Mouse (Mus musculus): ENCODE data around the gene Actr8. TPM values are rescaled to one million over a fixed set of nuclear protein-coding genes. Genes with fewer than 3 reads are reported as not detected.

Actr8 gene
- polyA plus RNA-seq, 1 experiment from 2014 or later: 54.1 TPM

DNA sequence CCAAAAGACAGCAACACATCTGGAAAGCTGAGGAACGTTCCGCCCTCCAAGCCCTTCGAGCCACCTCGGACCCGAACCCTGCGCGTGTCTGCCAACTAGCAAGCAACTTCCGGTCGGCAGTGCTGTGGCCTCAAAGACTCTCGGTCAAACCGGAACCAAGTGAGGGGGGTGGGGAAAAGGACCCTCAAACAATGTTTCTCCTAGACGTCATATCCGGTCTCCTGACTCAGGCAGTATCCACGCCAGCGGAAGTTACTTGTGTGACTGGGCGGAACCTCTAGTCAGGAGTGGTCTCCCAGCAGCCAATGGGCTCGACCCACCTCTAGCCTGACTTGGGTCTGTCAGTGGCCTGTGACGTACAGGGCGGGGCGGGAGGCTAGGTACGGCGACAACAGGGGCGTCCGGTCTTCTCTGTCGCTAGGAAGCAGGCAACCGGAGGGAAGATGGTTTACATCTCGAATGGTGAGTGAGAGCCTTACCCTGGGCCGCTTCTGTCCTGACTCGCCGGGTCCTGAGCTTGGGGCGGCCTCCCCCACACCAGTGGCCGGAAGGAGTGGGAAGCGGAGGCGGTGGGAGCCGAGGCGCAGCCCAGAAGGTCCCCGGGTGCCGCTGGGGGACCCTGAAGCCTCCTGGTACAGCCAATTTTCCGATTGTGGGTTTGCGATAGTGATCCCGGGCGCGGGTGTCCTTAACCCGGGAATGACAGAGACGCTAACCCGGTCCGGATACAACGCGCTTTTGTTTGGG, 9.9 kb upstream of the Actr8 start, which contains the start of gene Selenok:
Gene Selenok (plus strand): TSS at position 234 of the 747 bp plus-strand sequence.
- Histone ChIP-seq H3K27me3 (no peaks in the 10 kb centered on the region), H3K4me1 (peaks cover 13% of the 10 kb centered on the region), H3K9ac (peak within 1 kb of the TSS; percentile 77), H3K4me2 (peak within 1 kb of the TSS; percentile 72), H3K36me3 (peaks cover 31% of the 10 kb centered on the region), H3K4me3 (peak within 1 kb of the TSS; percentile 87), H3K27ac (peak within 1 kb of the TSS; percentile 87), H3K9me3 (no peaks in the 10 kb centered on the region)
- ATAC-seq (ENCODE audit: insufficient number of reproducible peaks, low FRiP score, low TSS enrichment, low read depth): peak; percentile 100
- under 1% methylated on average over 49 of the region's 49 CpGs for WGBS

DNA sequence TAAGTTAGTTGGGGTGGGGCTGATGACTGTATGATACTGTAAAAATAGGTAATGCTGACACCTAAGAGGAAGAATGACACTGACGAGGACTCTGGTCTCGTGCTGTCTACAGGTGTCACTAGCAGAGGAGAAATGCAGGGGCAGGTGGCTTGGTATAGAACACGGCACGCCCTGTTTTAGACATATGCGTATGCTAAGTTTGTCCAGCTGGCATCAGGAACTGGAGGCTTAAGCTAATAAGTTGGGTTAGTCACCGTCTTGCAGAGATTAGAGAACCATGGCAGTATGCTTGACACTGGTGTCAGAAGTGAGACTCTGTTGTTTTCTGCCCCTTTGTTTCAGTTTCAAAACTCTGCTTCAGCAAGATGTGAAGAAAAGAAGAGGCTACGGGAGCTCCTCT, 6.7 kb upstream of the Actr8 start:
- H3K27me3 ChIP-seq: no peaks in the 10 kb centered on the region
- peaks cover 48% of the 10 kb centered on the region for H3K36me3 ChIP-seq
- H3K9me3 ChIP-seq: no peaks in the 10 kb centered on the region
- no peak overlapping the region for H3K4me3 ChIP-seq
- ATAC-seq (ENCODE audit: insufficient number of reproducible peaks, low FRiP score, low TSS enrichment, low read depth): no peak
- H3K9ac ChIP-seq: no peak overlapping the region
- H3K4me1 ChIP-seq: peaks cover 13% of the 10 kb centered on the region
- H3K27ac ChIP-seq: no peak overlapping the region
- 91% methylated on average over 7 of the region's 7 CpGs for WGBS
- no peak overlapping the region for H3K4me2 ChIP-seq

DNA sequence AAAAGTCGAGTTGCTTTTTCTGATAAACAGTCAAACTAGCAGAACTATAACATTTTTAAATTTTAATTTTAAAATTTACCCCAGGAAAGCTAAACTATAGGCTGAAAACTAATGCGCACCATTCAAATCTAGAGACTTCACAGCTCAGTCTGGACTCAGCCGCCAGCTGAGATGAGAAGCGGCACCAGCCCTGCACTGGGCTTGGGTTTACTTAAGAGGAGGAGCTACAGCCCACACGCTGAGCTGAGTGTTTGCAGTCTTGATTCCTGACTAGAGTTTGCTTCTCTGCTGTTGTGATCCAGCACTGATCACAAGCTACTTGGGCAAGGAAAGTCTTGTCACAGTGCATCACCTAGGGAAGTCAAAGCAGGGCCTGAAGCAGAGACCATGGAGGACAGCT, 6.1 kb upstream of the Actr8 start:
- Histone ChIP-seq H3K9me3 (no peaks in the 10 kb centered on the region), H3K27ac (no peak overlapping the region), H3K36me3 (peaks cover 51% of the 10 kb centered on the region), H3K4me3 (no peak overlapping the region), H3K4me2 (no peak overlapping the region), H3K4me1 (peaks cover 13% of the 10 kb centered on the region), H3K27me3 (no peaks in the 10 kb centered on the region), H3K9ac (no peak overlapping the region)
- ATAC-seq (ENCODE audit: insufficient number of reproducible peaks, low FRiP score, low TSS enrichment, low read depth): no peak
- 83% methylated on average over 5 of the region's 5 CpGs for WGBS

DNA sequence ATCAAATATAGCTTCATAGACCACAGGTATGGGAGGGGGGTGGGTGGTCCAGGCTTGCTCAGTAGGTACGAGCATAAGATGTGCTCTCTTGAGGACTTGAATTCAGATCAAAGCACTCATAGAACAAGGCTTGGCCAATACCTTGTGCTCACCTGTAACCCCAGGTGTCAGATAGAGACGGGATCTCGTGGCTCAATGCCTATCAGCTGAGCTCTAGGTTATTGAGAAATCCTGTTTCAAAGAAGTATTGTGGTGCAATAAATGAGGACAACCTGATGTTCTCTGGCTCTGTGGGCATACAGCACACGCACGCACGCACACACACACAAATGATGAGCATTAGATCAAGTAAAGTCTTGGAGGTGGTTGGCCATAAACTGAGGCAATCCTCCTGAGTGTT, 1.2 kb upstream of the Actr8 start:
- WGBS: 93% methylated on average over 6 of the region's 6 CpGs
- ATAC-seq (ENCODE audit: insufficient number of reproducible peaks, low FRiP score, low TSS enrichment, low read depth): no peak
- H3K27me3 ChIP-seq: no peaks in the 10 kb centered on the region
- peaks cover 53% of the 10 kb centered on the region for H3K36me3 ChIP-seq
- H3K27ac ChIP-seq: no peak overlapping the region
- peaks cover 10% of the 10 kb centered on the region for H3K4me1 ChIP-seq
- H3K4me2 ChIP-seq: no peak overlapping the region
- H3K9me3 ChIP-seq: no peaks in the 10 kb centered on the region
- H3K4me3 ChIP-seq: no peak overlapping the region
- no peak overlapping the region for H3K9ac ChIP-seq

DNA sequence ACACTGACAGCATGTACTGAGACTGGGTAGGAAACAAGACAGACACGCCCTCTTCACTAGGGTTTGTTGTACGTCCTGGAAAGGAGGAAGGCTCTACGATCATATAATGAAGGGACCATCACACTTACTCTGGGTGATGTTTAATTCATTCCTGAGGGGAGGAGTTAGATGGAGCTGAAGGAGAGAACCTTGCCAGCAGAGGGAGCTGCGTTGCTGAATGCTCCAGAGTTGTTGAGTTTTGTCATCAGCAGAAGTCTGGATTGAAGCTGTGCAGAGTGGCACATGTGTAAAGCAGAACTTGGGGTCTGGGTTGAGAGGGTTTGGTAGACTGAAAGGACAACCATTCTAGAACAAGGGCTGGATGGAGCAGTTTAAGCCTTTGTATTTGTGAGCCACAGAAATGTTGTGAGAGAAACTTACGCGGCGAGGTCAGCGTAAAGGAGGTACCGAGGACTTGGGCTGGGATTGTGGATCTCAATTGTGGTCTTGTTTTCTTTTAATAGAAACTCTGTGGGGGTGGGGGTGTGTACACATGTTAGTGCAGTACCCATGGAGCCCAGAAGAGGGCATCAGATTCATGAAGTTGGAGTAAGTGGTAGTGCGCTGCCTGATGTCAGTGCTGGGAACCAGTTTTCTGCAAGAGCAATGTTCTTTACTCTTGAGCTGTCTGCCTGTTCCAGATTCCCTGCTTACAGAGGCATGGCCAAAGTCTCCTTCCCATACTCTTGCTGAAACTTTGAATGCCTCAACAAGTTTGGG, 2.5 kb downstream of the Actr8 start:
- Histone ChIP-seq H3K4me2 (no peak overlapping the region), H3K9me3 (no peaks in the 10 kb centered on the region), H3K4me3 (no peak overlapping the region), H3K4me1 (peaks cover 10% of the 10 kb centered on the region), H3K9ac (no peak overlapping the region), H3K27ac (no peak overlapping the region), H3K36me3 (peaks cover 60% of the 10 kb centered on the region), H3K27me3 (no peaks in the 10 kb centered on the region)
- 96% methylated on average over 10 of the region's 10 CpGs for WGBS
- no peak for ATAC-seq (ENCODE audit: insufficient number of reproducible peaks, low FRiP score, low TSS enrichment, low read depth)

DNA sequence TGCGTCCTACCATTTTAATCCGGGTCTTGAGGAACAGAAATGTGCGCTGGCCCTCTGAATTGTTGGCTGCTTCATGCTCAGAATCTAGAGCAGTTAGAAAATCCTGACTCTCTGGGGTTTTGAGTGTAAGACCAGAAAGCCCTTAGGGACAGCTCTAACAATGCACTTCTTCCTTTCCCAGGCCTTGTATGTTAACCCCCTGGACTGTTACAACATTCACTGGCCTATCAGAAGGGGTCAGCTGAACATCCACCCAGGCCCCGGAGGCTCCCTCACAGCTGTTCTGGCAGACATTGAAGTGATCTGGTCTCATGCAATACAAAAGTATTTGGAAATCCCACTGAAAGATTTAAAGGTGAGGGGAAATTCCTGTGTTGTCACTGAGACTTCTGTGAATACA, 8.0 kb downstream of the Actr8 start:
- H3K36me3 ChIP-seq: peaks cover 100% of the 10 kb centered on the region
- H3K27ac ChIP-seq: no peak overlapping the region
- WGBS: 94% methylated on average over 4 of the region's 4 CpGs
- no peak for ATAC-seq (ENCODE audit: insufficient number of reproducible peaks, low FRiP score, low TSS enrichment, low read depth)
- H3K4me3 ChIP-seq: no peak overlapping the region
- H3K9me3 ChIP-seq: no peaks in the 10 kb centered on the region
- H3K9ac ChIP-seq: no peak overlapping the region
- no peaks in the 10 kb centered on the region for H3K27me3 ChIP-seq
- no peaks in the 10 kb centered on the region for H3K4me1 ChIP-seq
- no peak overlapping the region for H3K4me2 ChIP-seq

DNA sequence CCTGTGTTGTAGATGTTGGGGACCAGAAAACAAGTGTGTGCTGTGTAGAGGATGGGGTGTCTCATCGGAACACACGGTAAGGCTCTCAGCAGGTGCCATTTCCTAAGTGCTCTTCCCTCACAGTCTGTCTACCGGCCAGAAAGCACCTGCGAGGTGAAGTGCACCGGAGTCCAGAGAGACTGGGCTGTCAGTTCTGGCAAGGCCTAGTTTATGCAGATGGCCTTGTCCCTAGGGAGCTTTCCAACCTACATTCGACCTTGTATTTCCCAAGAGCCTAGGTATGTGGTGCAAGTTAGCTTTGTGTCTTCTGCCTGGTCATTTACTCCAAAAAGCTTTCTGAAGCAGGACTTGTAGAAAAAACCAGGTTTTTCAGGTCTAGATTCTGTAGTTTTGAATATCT, 9.1 kb downstream of the Actr8 start:
- H3K4me2 ChIP-seq: no peak overlapping the region
- H3K4me3 ChIP-seq: no peak overlapping the region
- H3K9ac ChIP-seq: no peak overlapping the region
- H3K9me3 ChIP-seq: no peaks in the 10 kb centered on the region
- peaks cover 100% of the 10 kb centered on the region for H3K36me3 ChIP-seq
- no peaks in the 10 kb centered on the region for H3K27me3 ChIP-seq
- WGBS: 89% methylated on average over 6 of the region's 6 CpGs
- H3K4me1 ChIP-seq: no peaks in the 10 kb centered on the region
- no peak for ATAC-seq (ENCODE audit: insufficient number of reproducible peaks, low FRiP score, low TSS enrichment, low read depth)
- no peak overlapping the region for H3K27ac ChIP-seq

DNA sequence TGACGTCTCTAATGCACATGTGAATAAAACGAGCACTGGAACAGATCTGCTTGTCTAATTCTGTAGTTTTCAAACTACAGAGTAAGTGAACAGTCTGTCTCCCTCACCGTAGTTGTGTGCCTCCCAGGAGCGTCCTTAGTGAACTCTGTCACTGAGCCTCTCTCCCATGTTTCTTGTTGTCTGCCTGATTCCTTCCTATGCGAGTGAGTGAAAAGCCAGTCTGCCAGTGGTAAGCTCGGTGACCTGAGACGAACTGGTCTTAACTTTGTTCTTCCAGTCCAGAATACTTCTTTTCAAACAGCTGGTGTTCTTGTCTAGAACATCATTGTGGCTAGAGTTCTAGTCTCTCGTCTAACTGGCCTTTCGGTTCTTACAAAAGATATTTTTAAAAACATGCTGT, 9.6 kb downstream of the Actr8 start:
- Histone ChIP-seq H3K36me3 (peaks cover 100% of the 10 kb centered on the region), H3K4me3 (no peak overlapping the region), H3K9ac (no peak overlapping the region), H3K27me3 (no peaks in the 10 kb centered on the region), H3K4me2 (no peak overlapping the region), H3K27ac (no peak overlapping the region), H3K9me3 (no peaks in the 10 kb centered on the region), H3K4me1 (no peaks in the 10 kb centered on the region)
- 94% methylated on average over 9 of the region's 9 CpGs for WGBS
- ATAC-seq (ENCODE audit: insufficient number of reproducible peaks, low FRiP score, low TSS enrichment, low read depth): no peak

DNA sequence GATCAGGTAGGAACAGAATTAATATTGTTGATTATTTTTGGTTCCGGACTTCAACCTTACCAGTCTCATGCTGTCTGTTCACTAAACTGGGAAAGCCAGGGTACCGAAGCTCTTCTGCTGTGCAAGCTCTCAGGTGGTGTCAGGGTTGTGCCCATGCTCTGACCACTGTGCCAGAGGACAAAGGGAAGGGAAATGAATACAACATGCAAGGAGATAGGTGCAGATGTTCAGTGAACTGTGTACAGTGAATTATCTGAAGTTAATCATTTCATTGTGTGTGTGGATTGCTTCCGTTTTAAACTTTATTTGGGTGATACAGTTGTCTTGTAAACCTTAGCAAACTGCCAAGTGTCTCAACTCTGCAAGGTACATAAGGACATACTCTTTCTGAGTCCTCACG, 10.2 kb downstream of the Actr8 start:
- H3K4me2 ChIP-seq: no peak overlapping the region
- no peaks in the 10 kb centered on the region for H3K9me3 ChIP-seq
- H3K36me3 ChIP-seq: peaks cover 100% of the 10 kb centered on the region
- ATAC-seq (ENCODE audit: insufficient number of reproducible peaks, low FRiP score, low TSS enrichment, low read depth): no peak
- no peak overlapping the region for H3K27ac ChIP-seq
- H3K27me3 ChIP-seq: no peaks in the 10 kb centered on the region
- 90% methylated on average over 4 of the region's 4 CpGs for WGBS
- no peaks in the 10 kb centered on the region for H3K4me1 ChIP-seq
- no peak overlapping the region for H3K4me3 ChIP-seq
- H3K9ac ChIP-seq: no peak overlapping the region

DNA sequence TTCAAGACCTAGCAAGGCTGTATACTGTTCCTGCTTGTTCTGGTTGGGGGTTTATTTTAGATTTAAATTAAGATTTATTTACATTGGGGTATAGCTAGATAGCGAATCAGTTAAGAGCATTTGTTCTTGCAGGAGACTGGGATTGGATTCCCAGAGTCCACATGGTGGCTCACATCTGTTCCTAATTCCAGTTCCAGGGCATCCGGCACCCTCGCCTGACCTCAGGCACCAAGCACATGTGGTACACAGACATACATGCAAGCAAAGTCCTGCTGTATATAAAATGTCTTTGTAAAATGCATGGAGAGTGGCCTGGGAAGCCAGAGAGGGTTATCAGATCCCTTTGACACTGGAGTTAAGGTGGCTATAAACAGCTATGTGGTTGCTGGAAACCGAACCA, 16.8 kb downstream of the Actr8 start:
- H3K36me3 ChIP-seq: peaks cover 75% of the 10 kb centered on the region
- ATAC-seq (ENCODE audit: insufficient number of reproducible peaks, low FRiP score, low TSS enrichment, low read depth): no peak
- no peak overlapping the region for H3K27ac ChIP-seq

DNA sequence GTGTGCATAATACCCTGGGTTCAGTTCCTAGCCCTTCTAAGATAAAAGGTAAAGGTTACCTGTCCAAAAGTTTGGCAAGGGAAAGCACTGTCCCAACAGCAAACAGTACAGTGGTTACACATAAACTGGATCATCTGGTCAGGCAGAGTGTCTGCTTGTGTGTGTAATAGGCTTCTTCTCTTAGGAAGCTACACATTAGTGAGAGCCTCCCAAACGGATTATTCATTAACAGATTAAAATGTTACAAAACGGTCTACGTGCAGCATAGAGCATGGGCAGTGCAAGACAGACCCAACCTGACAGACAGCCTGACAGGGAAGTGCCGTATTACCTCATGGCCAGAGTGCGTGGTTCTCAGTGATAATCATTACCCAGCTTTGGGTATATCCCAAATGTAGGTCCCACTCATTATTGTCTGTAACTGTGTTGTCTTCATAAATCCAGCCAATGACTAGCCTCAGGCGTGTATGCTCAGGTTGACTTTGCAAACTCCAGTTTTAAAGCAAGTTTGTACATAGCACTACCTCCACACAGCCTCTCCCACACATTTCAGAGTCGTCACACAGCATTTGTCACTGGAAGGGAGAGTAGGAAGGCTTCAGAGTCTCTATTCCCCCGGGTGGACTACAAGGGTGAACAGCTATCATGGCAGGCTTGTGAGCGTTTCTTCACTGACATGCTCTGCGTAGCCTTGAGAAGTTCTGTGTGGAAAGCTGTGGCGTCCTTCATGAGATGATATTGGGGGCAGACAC, 18.0 kb downstream of the Actr8 start:
- Histone ChIP-seq H3K27ac (no peak overlapping the region), H3K36me3 (peaks cover 63% of the 10 kb centered on the region), H3K4me1 (no peaks in the 10 kb centered on the region), H3K9ac (no peak overlapping the region), H3K9me3 (no peaks in the 10 kb centered on the region), H3K27me3 (no peaks in the 10 kb centered on the region), H3K4me2 (no peak overlapping the region), H3K4me3 (no peak overlapping the region)
- ATAC-seq (ENCODE audit: insufficient number of reproducible peaks, low FRiP score, low TSS enrichment, low read depth): no peak
- WGBS: 88% methylated on average over 11 of the region's 11 CpGs

More for the DNA sequence above, 16.8 kb downstream of the Actr8 start:
- 37% methylated on average over 4 of the region's 4 CpGs for WGBS
- Histone ChIP-seq H3K4me1 (no peaks in the 10 kb centered on the region), H3K4me2 (no peak overlapping the region), H3K4me3 (no peak overlapping the region), H3K9ac (no peak overlapping the region), H3K27me3 (no peaks in the 10 kb centered on the region), H3K9me3 (no peaks in the 10 kb centered on the region)

DNA sequence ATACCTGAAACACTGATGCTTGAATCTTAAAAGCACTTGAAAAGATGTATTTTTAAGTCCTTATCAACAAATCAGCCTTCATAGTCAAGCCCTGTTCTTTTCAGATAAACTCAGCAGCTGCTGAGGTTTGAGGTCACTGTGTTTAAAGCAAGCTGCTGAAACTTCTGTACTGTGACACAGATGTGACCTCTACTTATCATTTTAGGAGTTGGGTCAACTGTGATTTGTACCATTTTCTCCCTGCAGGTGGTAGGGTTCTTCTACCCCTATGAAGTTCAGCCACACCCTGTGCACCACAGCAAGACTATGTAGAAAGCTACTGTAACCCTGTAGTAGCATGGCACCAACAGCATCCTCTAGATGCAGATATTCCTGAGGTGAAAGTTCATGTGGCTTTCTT, 19.2 kb downstream of the Actr8 start:
- H3K4me3 ChIP-seq: no peak overlapping the region
- no peaks in the 10 kb centered on the region for H3K4me1 ChIP-seq
- no peak overlapping the region for H3K9ac ChIP-seq
- no peak for ATAC-seq (ENCODE audit: insufficient number of reproducible peaks, low FRiP score, low TSS enrichment, low read depth)
- no peak overlapping the region for H3K27ac ChIP-seq
- no peak overlapping the region for H3K4me2 ChIP-seq
- H3K9me3 ChIP-seq: no peaks in the 10 kb centered on the region
- H3K27me3 ChIP-seq: no peaks in the 10 kb centered on the region
- peaks cover 51% of the 10 kb centered on the region for H3K36me3 ChIP-seq
